Comparison of ENCODE assay signal across 17 mouse cellular contexts in the genomic region with DNA sequence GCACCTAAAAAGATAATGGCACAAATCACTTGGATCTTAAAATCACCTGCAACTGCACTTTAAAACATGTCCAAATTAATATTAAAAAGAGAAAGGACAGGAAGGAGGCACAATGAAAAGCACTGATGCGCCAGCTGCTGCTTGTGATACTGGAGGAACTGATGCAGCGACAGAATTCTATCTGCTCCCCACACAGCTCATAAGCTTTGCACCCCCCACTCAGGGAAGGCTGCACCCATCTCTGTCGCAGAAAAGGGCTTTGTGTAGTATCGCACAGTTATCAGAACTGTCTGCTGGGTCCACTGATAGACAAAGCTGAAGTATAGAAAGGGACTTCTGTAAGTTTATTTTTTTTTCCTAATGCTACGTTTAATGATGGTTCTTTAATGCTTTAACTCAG.
DNase-seq lines count a peak whose midpoint lies in the region; ATAC-seq lines count a peak whose summit lies in the region.
"Had no signal": no experiment of that assay in that cellular context is flagged by ENCODE, and none has a peak within 500 bp of the region (broad histone marks: within the 10 kb centered on the region; RNA-seq: fewer than 3 reads in every experiment).

No protein-coding gene starts in this region.

- H3K27me3 ChIP-seq in liver, embryonic 12.5 days (replicated peaks), result no peaks in the 10 kb centered on the region
- H3K27me3 ChIP-seq in liver, embryonic 16.5 days (ENCODE audit: control insufficient read depth, insufficient read depth, low read depth, low read length), result no peaks in the 10 kb centered on the region
- H3K27me3 ChIP-seq: CH12.LX; forebrain, embryonic 15.5 days; heart, embryonic 12.5 days; hindbrain, embryonic 15.5 days had no signal

- H3K36me3 ChIP-seq in liver, embryonic 12.5 days, result peaks cover 39% of the 10 kb centered on the region
- peaks cover 9% of the 10 kb centered on the region for H3K36me3 ChIP-seq in liver, embryonic 16.5 days (ENCODE audit: control insufficient read depth, insufficient read depth)

- H3K9ac ChIP-seq in liver, embryonic 12.5 days, result no peak overlapping the region
- no peak overlapping the region for H3K9ac ChIP-seq in liver, embryonic 16.5 days (ENCODE audit: low read depth, low read length)
- H3K9ac ChIP-seq: forebrain, embryonic 15.5 days; heart, embryonic 12.5 days; hindbrain, embryonic 15.5 days had no signal

- H3K4me2 ChIP-seq in liver, embryonic 12.5 days, result no peak overlapping the region
- no peak overlapping the region for H3K4me2 ChIP-seq in liver, embryonic 16.5 days (ENCODE audit: low read depth, low read length)
- H3K4me2 ChIP-seq: forebrain, embryonic 15.5 days; heart, embryonic 12.5 days; hindbrain, embryonic 15.5 days had no signal

- peak overlapping the region; percentile 16; the same call in 1 of the 2 replicates for H3K27ac ChIP-seq in liver, embryonic 12.5 days
- H3K27ac ChIP-seq in liver, embryonic 16.5 days (ENCODE audit: low read length), result no peak overlapping the region
- H3K27ac ChIP-seq: embryonic facial prominence, embryonic 10.5 days; forebrain, embryonic 15.5 days; hindbrain, embryonic 15.5 days had no signal

- peak; percentile 47; the same call in 1 of the 2 replicates for ATAC-seq in common myeloid progenitor, adult 5-6 weeks (replicated peaks; ENCODE audit: low read depth, poor library complexity, severe bottlenecking)
- ATAC-seq in liver, embryonic 12.5 days, result peak; percentile 87
- peak; percentile 76 for ATAC-seq in liver, embryonic 16.5 days (ENCODE audit: low read depth)
- ATAC-seq: forebrain, embryonic 15.5 days had no signal

- DNase-seq in frontal cortex, postnatal 14 days (ENCODE audit: low spot score in 2 of 2), result no peak
- DNase-seq in adrenal gland, adult 8-10 months, result no peak
- DNase-seq in cerebellum, postnatal 14 days, result no peak
- DNase-seq: adrenal gland, adult 2 months; cerebellum, adult 11 months; cerebellum, adult 8-10 months; cerebellum, postnatal 25 days; gastrocnemius, postnatal 14 days; heart, postnatal 36 days had no signal

- 38% methylated on average over 5 of the region's 5 CpGs for WGBS in liver, embryonic 12.5 days (ENCODE audit: insufficient replicate concordance)
- 33% methylated on average over 5 of the region's 5 CpGs for WGBS in liver, embryonic 16.5 days (ENCODE audit: insufficient replicate concordance)

- H3K4me1 ChIP-seq in liver, embryonic 12.5 days, result peaks cover 13% of the 10 kb centered on the region
- H3K4me1 ChIP-seq in liver, embryonic 16.5 days (ENCODE audit: control insufficient read depth, low read depth, low read length), result no peaks in the 10 kb centered on the region; the same call in 1 of the 2 replicates
- H3K4me1 ChIP-seq: embryonic facial prominence, embryonic 10.5 days; forebrain, embryonic 15.5 days; heart, embryonic 12.5 days; hindbrain, embryonic 15.5 days had no signal

- no peaks in the 10 kb centered on the region for H3K9me3 ChIP-seq in liver, embryonic 12.5 days (replicated peaks)
- no peaks in the 10 kb centered on the region for H3K9me3 ChIP-seq in liver, embryonic 16.5 days (replicated peaks; ENCODE audit: control insufficient read depth, low read length)
- H3K9me3 ChIP-seq: embryonic facial prominence, embryonic 10.5 days; hindbrain, embryonic 15.5 days had no signal

- H3K4me3 ChIP-seq in liver, embryonic 12.5 days, result no peak overlapping the region
- no peak overlapping the region for H3K4me3 ChIP-seq in liver, embryonic 16.5 days (ENCODE audit: low read depth, low read length)
- H3K4me3 ChIP-seq: embryonic facial prominence, embryonic 10.5 days; forebrain, embryonic 15.5 days; heart, embryonic 12.5 days; hindbrain, embryonic 15.5 days had no signal
